Mouse (Mus musculus) adrenal gland, adult 8-10 months (tissue): Measurements from ENCODE around the gene Vmn2r75. TPM values are rescaled to one million over a fixed set of nuclear protein-coding genes. Genes with fewer than 3 reads are reported as not detected.
"Not testable (repeated sequence)": the region's sequence is repeated elsewhere in the genome, so short reads cannot be mapped to it uniquely, and the experiment has no call there.

Source experiments
- DNase-seq: peaks from one replicate; pipeline ENCODE4 v3.0.0; 2022
- total RNA-seq, 4 experiments: library from RNA; stranded (reverse); gene quantifications; 2 replicates each; pipeline ENCODE4 v1.2.4; 2022

Vmn2r75 gene
- not detected for total RNA-seq

DNA sequence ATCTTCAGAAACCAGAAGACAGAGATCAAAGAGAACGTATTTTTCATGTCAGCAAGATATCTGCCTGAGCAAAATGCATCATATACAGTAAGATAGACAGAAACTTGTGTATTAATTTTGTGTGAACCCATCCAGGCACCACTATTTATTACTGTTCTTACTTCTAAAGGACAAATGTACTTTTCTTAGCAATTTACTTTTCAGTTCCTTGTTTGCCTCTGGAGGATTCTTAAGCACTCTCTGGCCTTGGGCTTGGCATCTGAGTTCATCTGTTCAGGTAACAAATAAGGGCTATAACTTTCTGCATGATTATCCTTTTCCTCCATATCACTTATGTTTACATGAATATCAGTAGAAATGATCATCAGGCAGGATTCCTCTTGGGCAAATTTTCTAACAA is at the start of gene Vmn2r75:
TSS of gene Vmn2r75 (minus strand) at position 101 of the 400 bp plus-strand sequence.
- not testable (repeated sequence) for DNase-seq

DNA sequence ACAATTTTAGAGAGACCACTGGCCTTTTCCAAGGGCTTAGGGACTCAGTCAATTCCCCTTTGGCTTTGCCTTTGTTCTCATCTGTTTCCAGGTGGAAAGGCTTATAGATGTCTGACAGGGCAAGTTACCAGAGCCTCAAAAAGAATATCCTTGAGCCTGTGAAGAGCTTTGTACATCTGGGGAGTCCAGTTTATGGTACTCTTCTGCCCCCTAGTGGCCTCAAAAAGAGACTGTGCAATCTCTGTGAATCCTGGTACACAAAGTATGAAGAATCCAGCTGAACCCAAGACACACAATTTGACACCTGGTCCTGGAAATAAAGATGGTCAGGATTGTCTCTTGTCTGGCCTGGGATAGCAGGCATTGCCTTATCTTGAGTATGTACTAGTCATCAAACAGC is 39.8 kb upstream of the Vmn2r75 start:
- DNase-seq, result no peak

Other genes with a start within 250 kb of the Vmn2r75 start
- gene Vmn2r74, start 210.1 kb downstream of the Vmn2r75 start, total RNA-seq, result not detected
- gene Vmn2r76, start 74.5 kb upstream of the Vmn2r75 start, total RNA-seq, result not detected
- gene Olfr310, start 105.4 kb upstream of the Vmn2r75 start, total RNA-seq, result not detected
- not detected for gene Olfr309, start 141.9 kb upstream of the Vmn2r75 start, total RNA-seq
- not detected for gene Olfr308, start 153.9 kb upstream of the Vmn2r75 start, total RNA-seq
- gene Olfr307, start 165.8 kb upstream of the Vmn2r75 start, total RNA-seq, result not detected
- not detected for gene Olfr305, start 195.2 kb upstream of the Vmn2r75 start, total RNA-seq
- not detected for gene Olfr304, start 214.9 kb upstream of the Vmn2r75 start, total RNA-seq
- gene Olfr303, start 226.0 kb upstream of the Vmn2r75 start, total RNA-seq, result not detected
- gene Olfr301, start 232.1 kb upstream of the Vmn2r75 start, total RNA-seq, result not detected